Mouse (Mus musculus) midbrain, postnatal 0 days (tissue): ENCODE data around the gene Evi5. TPM values are rescaled to one million over a fixed set of nuclear protein-coding genes. Genes with fewer than 3 reads are reported as not detected.

Experiments used
- ATAC-seq: fragments of 200-750 bp; cut with Nextera tagmentation; 2 replicates; pipeline ENCODE4 v1.8.0; 2017; ENCODE audit warnings: moderate number of reproducible peaks, mild to moderate bottlenecking, moderate TSS enrichment, moderate library complexity; ENCODE audit not compliant: low FRiP score
- DNase-seq: peaks from one replicate; pipeline ENCODE4 v3.0.0-alpha.2; 2015; ENCODE audit warnings: low spot score
- H3K27ac ChIP-seq: fragments of 300-500 bp; sonication (generic); 2 replicates; pipeline ENCODE4 v1.5.1; 2014; ENCODE audit warnings: low read depth, mild to moderate bottlenecking, low read length, mixed read lengths
- H3K27me3 ChIP-seq: fragments of 300-500 bp; sonication (generic); 2 replicates; pipeline ENCODE4 v1.6.1; 2014; ENCODE audit warnings: low read length, control low read depth, mixed read lengths; ENCODE audit not compliant: insufficient read depth
- H3K36me3 ChIP-seq: fragments of 300-500 bp; sonication (generic); 2 replicates; pipeline ENCODE4 v1.6.1; 2014; ENCODE audit warnings: low read length, control low read depth, mixed read lengths; ENCODE audit not compliant: insufficient read depth
- H3K4me1 ChIP-seq: fragments of 300-500 bp; sonication (generic); 2 replicates; pipeline ENCODE4 v1.6.1; 2014; ENCODE audit warnings: mild to moderate bottlenecking, control low read depth, antibody characterized with exemption, low read length, mixed read lengths; ENCODE audit not compliant: insufficient read depth
- H3K4me2 ChIP-seq: fragments of 300-500 bp; sonication (generic); 2 replicates; pipeline ENCODE4 v1.6.1; 2014; ENCODE audit warnings: low read depth, mild to moderate bottlenecking, low read length, mixed read lengths; ENCODE audit not compliant: poor library complexity, severe bottlenecking
- H3K4me3 ChIP-seq: fragments of 300-500 bp; sonication (generic); 2 replicates; pipeline ENCODE4 v1.5.1; 2014; ENCODE audit warnings: low read depth, mild to moderate bottlenecking, low read length, moderate library complexity
- H3K9ac ChIP-seq: fragments of 300-500 bp; sonication (generic); replicated peaks from 2 replicates; pipeline ENCODE4 v1.6.1; 2014; ENCODE audit warnings: mild to moderate bottlenecking, low read length, moderate library complexity, mixed read lengths; ENCODE audit not compliant: poor library complexity, severe bottlenecking
- H3K9me3 ChIP-seq: fragments of 300-500 bp; sonication (generic); 2 replicates; pipeline ENCODE4 v1.6.1; 2016; ENCODE audit warnings: low read length, control low read depth
- CTCF ChIP-seq: IDR thresholded peaks from 2 replicates; pipeline ENCODE4 v1.5.1; 2016; ENCODE audit warnings: antibody characterized with exemption, mild to moderate bottlenecking
- WGBS: fragments of 180-500 bp; shearing (Covaris S2); extraction: QIAGEN DNeasy Blood & Tissue Kit; methylation state at CpG from one replicate; pipeline ENCODE4 v1.1.7; 2014; 5-methylcytosine and 5-hydroxymethylcytosine counted together
- polyA plus RNA-seq: library from polyadenylated mRNA; unstranded; fragments of >200 nt; fragmentation: Nextera tagmentation; extraction: Ambion mirVana; gene quantifications from 2 replicates; pipeline ENCODE4 v1.2.1, GENCODE M21; 2015
- total RNA-seq: library from RNA; depleted of rRNA; stranded (reverse); fragments of >200 nt; gene quantifications from 2 replicates; pipeline ENCODE4 v1.2.3, GENCODE M21; 2014

Gene Evi5
- total and polyA plus RNA-seq, 2 experiments from 2014 or later: 47.1 to 55.0 TPM

GRCm38 (mm10) chr5:107867970-107868904 lies 6.7 kb downstream of the Evi5 start:
- DNase-seq (peak; percentile 47), ATAC-seq (peak; percentile 81)
- Histone ChIP-seq H3K36me3 (no peaks in the 10 kb centered on the region), H3K4me1 (no peaks in the 10 kb centered on the region; the same call in 1 of the 2 replicates), H3K27me3 (no peaks in the 10 kb centered on the region), H3K9me3 (no peaks in the 10 kb centered on the region), H3K9ac (peak overlapping the region; percentile 91), H3K4me2 (peak overlapping the region; percentile 69), H3K4me3 (peak overlapping the region; percentile 92), H3K27ac (peak overlapping the region; percentile 87)
- under 1% methylated on average over 67 of the region's 82 CpGs for WGBS
- no peak for TF ChIP-seq CTCF

GRCm38 (mm10) chr5:107866127-107867126 lies 8.5 kb downstream of the Evi5 start:
- H3K4me1 ChIP-seq: no peaks in the 10 kb centered on the region; the same call in 1 of the 2 replicates
- no peak overlapping the region for H3K4me3 ChIP-seq
- no peak for TF ChIP-seq CTCF
- no peak overlapping the region; the same call in 1 of the 2 replicates for H3K9ac ChIP-seq
- DNase-seq (peak; percentile 9), ATAC-seq (no peak)
- H3K27me3 ChIP-seq: no peaks in the 10 kb centered on the region
- H3K4me2 ChIP-seq: no peak overlapping the region
- no peaks in the 10 kb centered on the region for H3K9me3 ChIP-seq
- 77% methylated on average over 2 of the region's 2 CpGs for WGBS
- no peak overlapping the region for H3K27ac ChIP-seq
- H3K36me3 ChIP-seq: no peaks in the 10 kb centered on the region

GRCm38 (mm10) chr5:107863971-107864370 lies 10.9 kb downstream of the Evi5 start:
- DNase-seq: no peak
- Histone ChIP-seq H3K9ac (no peak overlapping the region), H3K4me1 (no peaks in the 10 kb centered on the region; the same call in 1 of the 2 replicates), H3K27ac (no peak overlapping the region), H3K4me3 (no peak overlapping the region), H3K27me3 (no peaks in the 10 kb centered on the region), H3K9me3 (no peaks in the 10 kb centered on the region), H3K4me2 (no peak overlapping the region), H3K36me3 (no peaks in the 10 kb centered on the region)
- no peak for ATAC-seq
- TF ChIP-seq CTCF: no peak
- 90% methylated on average over 3 of the region's 3 CpGs for WGBS

- no peak for ATAC-seq
- H3K4me1 ChIP-seq: no peaks in the 10 kb centered on the region
These were observed 15.9 kb downstream of the Evi5 start for GRCm38 (mm10) chr5:107858963-107859362.

GRCm38 (mm10) chr5:107855546-107855945 lies 19.4 kb downstream of the Evi5 start:
- H3K9ac ChIP-seq: no peak overlapping the region
- H3K4me2 ChIP-seq: no peak overlapping the region
- 92% methylated on average over 2 of the region's 2 CpGs for WGBS
- no peak for ATAC-seq
- H3K4me1 ChIP-seq: no peaks in the 10 kb centered on the region
- H3K9me3 ChIP-seq: no peaks in the 10 kb centered on the region
- TF ChIP-seq CTCF: no peak
- H3K36me3 ChIP-seq: no peaks in the 10 kb centered on the region
- H3K4me3 ChIP-seq: no peak overlapping the region
- no peak for DNase-seq
- H3K27ac ChIP-seq: no peak overlapping the region
- H3K27me3 ChIP-seq: no peaks in the 10 kb centered on the region

More at GRCm38 (mm10) chr5:107858963-107859362, 15.9 kb downstream of the Evi5 start:
- no peaks in the 10 kb centered on the region for H3K9me3 ChIP-seq
- DNase-seq: peak; percentile 14
- no peak overlapping the region for H3K4me3 ChIP-seq
- peak; percentile 48 for TF ChIP-seq CTCF
- H3K9ac ChIP-seq: no peak overlapping the region
- no peak overlapping the region for H3K27ac ChIP-seq
- 49% methylated on average over 2 of the region's 2 CpGs for WGBS
- H3K36me3 ChIP-seq: no peaks in the 10 kb centered on the region
- no peak overlapping the region for H3K4me2 ChIP-seq
- H3K27me3 ChIP-seq: no peaks in the 10 kb centered on the region
